Mouse (Mus musculus): ENCODE results near the gene Dnajc1. TPM values are rescaled to one million over a fixed set of nuclear protein-coding genes. Genes with fewer than 3 reads are reported as not detected.

Dnajc1 gene
- polyA plus RNA-seq, 1 experiment from 2014 or later = 27.8 TPM

GRCm38 (mm10) chr2:18381662-18382061, 11.0 kb downstream of the Dnajc1 start:
- Histone ChIP-seq H3K9me3 (ENCODE audit: control insufficient read depth, low read length) (no peaks in the 10 kb centered on the region), H3K4me1 (ENCODE audit: control insufficient read depth, insufficient read depth, low read length) (no peaks in the 10 kb centered on the region), H3K27me3 (ENCODE audit: control insufficient read depth, insufficient read depth, low read length) (no peaks in the 10 kb centered on the region), H3K9ac (ENCODE audit: low read length) (no peak overlapping the region), H3K36me3 (ENCODE audit: control insufficient read depth, insufficient read depth, low read length) (no peaks in the 10 kb centered on the region), H3K4me3 (ENCODE audit: low read depth, low read length) (no peak overlapping the region), H3K4me2 (ENCODE audit: low read depth, severe bottlenecking) (no peak overlapping the region), H3K27ac (replicated peaks; ENCODE audit: low read depth, low read length) (no peak overlapping the region)
- DNase-seq (ENCODE audit: low spot score) = no peak
- no peak for ATAC-seq (ENCODE audit: insufficient number of reproducible peaks, low FRiP score, low TSS enrichment, low read depth)

GRCm38 (mm10) chr2:18372400-18373182, 20.0 kb downstream of the Dnajc1 start:
- no peaks in the 10 kb centered on the region for H3K36me3 ChIP-seq (ENCODE audit: control insufficient read depth, insufficient read depth, low read length)
- peaks cover 9% of the 10 kb centered on the region; the same call in 1 of the 2 replicates for H3K4me1 ChIP-seq (ENCODE audit: control insufficient read depth, insufficient read depth, low read length)
- WGBS = 30% methylated on average over 11 of the region's 11 CpGs
- H3K4me3 ChIP-seq (ENCODE audit: low read depth, low read length) = no peak overlapping the region
- no peak overlapping the region for H3K27ac ChIP-seq (replicated peaks; ENCODE audit: low read depth, low read length)
- no peak overlapping the region for H3K9ac ChIP-seq (ENCODE audit: low read length)
- H3K27me3 ChIP-seq (ENCODE audit: control insufficient read depth, insufficient read depth, low read length) = no peaks in the 10 kb centered on the region
- DNase-seq (ENCODE audit: low spot score) (no peak), ATAC-seq (ENCODE audit: insufficient number of reproducible peaks, low FRiP score, low TSS enrichment, low read depth) (no peak)
- no peaks in the 10 kb centered on the region for H3K9me3 ChIP-seq (ENCODE audit: control insufficient read depth, low read length)
- H3K4me2 ChIP-seq (ENCODE audit: low read depth, severe bottlenecking) = no peak overlapping the region

GRCm38 (mm10) chr2:18370794-18371498, 21.7 kb downstream of the Dnajc1 start:
- H3K27ac ChIP-seq (replicated peaks; ENCODE audit: low read depth, low read length) = no peak overlapping the region
- H3K9me3 ChIP-seq (ENCODE audit: control insufficient read depth, low read length) = no peaks in the 10 kb centered on the region
- H3K4me1 ChIP-seq (ENCODE audit: control insufficient read depth, insufficient read depth, low read length) = peaks cover 9% of the 10 kb centered on the region; the same call in 1 of the 2 replicates
- WGBS = 33% methylated on average over 4 of the region's 4 CpGs
- ATAC-seq (ENCODE audit: insufficient number of reproducible peaks, low FRiP score, low TSS enrichment, low read depth) (no peak), DNase-seq (ENCODE audit: low spot score) (no peak)
- H3K27me3 ChIP-seq (ENCODE audit: control insufficient read depth, insufficient read depth, low read length) = no peaks in the 10 kb centered on the region
- no peaks in the 10 kb centered on the region for H3K36me3 ChIP-seq (ENCODE audit: control insufficient read depth, insufficient read depth, low read length)
- H3K4me3 ChIP-seq (ENCODE audit: low read depth, low read length) = no peak overlapping the region
- no peak overlapping the region for H3K4me2 ChIP-seq (ENCODE audit: low read depth, severe bottlenecking)
- H3K9ac ChIP-seq (ENCODE audit: low read length) = no peak overlapping the region

- Histone ChIP-seq H3K9me3 (ENCODE audit: control insufficient read depth, low read length) (no peaks in the 10 kb centered on the region), H3K9ac (ENCODE audit: low read length) (no peak overlapping the region), H3K27ac (replicated peaks; ENCODE audit: low read depth, low read length) (no peak overlapping the region), H3K4me3 (ENCODE audit: low read depth, low read length) (no peak overlapping the region), H3K36me3 (ENCODE audit: control insufficient read depth, insufficient read depth, low read length) (no peaks in the 10 kb centered on the region), H3K4me1 (ENCODE audit: control insufficient read depth, insufficient read depth, low read length) (no peaks in the 10 kb centered on the region), H3K4me2 (ENCODE audit: low read depth, severe bottlenecking) (no peak overlapping the region), H3K27me3 (ENCODE audit: control insufficient read depth, insufficient read depth, low read length) (no peaks in the 10 kb centered on the region)
- no peak for DNase-seq (ENCODE audit: low spot score)
- no peak for ATAC-seq (ENCODE audit: insufficient number of reproducible peaks, low FRiP score, low TSS enrichment, low read depth)
- 91% methylated on average over 1 of the region's 1 CpGs for WGBS
Observed at GRCm38 (mm10) chr2:18364402-18364801, 28.2 kb downstream of the Dnajc1 start.

GRCm38 (mm10) chr2:18355293-18355692, 37.3 kb downstream of the Dnajc1 start:
- no peak for DNase-seq (ENCODE audit: low spot score)
- no peak overlapping the region for H3K27ac ChIP-seq (replicated peaks; ENCODE audit: low read depth, low read length)
- H3K27me3 ChIP-seq (ENCODE audit: control insufficient read depth, insufficient read depth, low read length) = no peaks in the 10 kb centered on the region
- H3K9ac ChIP-seq (ENCODE audit: low read length) = no peak overlapping the region
- no peak for ATAC-seq (ENCODE audit: insufficient number of reproducible peaks, low FRiP score, low TSS enrichment, low read depth)
- H3K4me1 ChIP-seq (ENCODE audit: control insufficient read depth, insufficient read depth, low read length) = no peaks in the 10 kb centered on the region
- peaks cover 4% of the 10 kb centered on the region; the same call in 1 of the 2 replicates for H3K9me3 ChIP-seq (ENCODE audit: control insufficient read depth, low read length)
- H3K36me3 ChIP-seq (ENCODE audit: control insufficient read depth, insufficient read depth, low read length) = no peaks in the 10 kb centered on the region
- no peak overlapping the region for H3K4me2 ChIP-seq (ENCODE audit: low read depth, severe bottlenecking)
- no peak overlapping the region for H3K4me3 ChIP-seq (ENCODE audit: low read depth, low read length)

GRCm38 (mm10) chr2:18352620-18353019, 40.0 kb downstream of the Dnajc1 start:
- no peaks in the 10 kb centered on the region for H3K4me1 ChIP-seq (ENCODE audit: control insufficient read depth, insufficient read depth, low read length)
- no peak overlapping the region for H3K9ac ChIP-seq (ENCODE audit: low read length)

GRCm38 (mm10) chr2:18343464-18343863, 49.2 kb downstream of the Dnajc1 start:
- H3K9ac ChIP-seq (ENCODE audit: low read length) = no peak overlapping the region
- H3K4me1 ChIP-seq (ENCODE audit: control insufficient read depth, insufficient read depth, low read length) = no peaks in the 10 kb centered on the region
- 74% methylated on average over 2 of the region's 2 CpGs for WGBS
- no peaks in the 10 kb centered on the region for H3K27me3 ChIP-seq (ENCODE audit: control insufficient read depth, insufficient read depth, low read length)
- no peak overlapping the region for H3K4me2 ChIP-seq (ENCODE audit: low read depth, severe bottlenecking)
- no peaks in the 10 kb centered on the region for H3K36me3 ChIP-seq (ENCODE audit: control insufficient read depth, insufficient read depth, low read length)
- H3K27ac ChIP-seq (replicated peaks; ENCODE audit: low read depth, low read length) = no peak overlapping the region
- no peaks in the 10 kb centered on the region for H3K9me3 ChIP-seq (ENCODE audit: control insufficient read depth, low read length)
- no peak for ATAC-seq (ENCODE audit: insufficient number of reproducible peaks, low FRiP score, low TSS enrichment, low read depth)
- no peak for DNase-seq (ENCODE audit: low spot score)
- H3K4me3 ChIP-seq (ENCODE audit: low read depth, low read length) = no peak overlapping the region

More at GRCm38 (mm10) chr2:18352620-18353019, 40.0 kb downstream of the Dnajc1 start:
- no peaks in the 10 kb centered on the region for H3K36me3 ChIP-seq (ENCODE audit: control insufficient read depth, insufficient read depth, low read length)
- ATAC-seq (ENCODE audit: insufficient number of reproducible peaks, low FRiP score, low TSS enrichment, low read depth) (no peak), DNase-seq (ENCODE audit: low spot score) (no peak)
- peaks cover 4% of the 10 kb centered on the region; the same call in 1 of the 2 replicates for H3K9me3 ChIP-seq (ENCODE audit: control insufficient read depth, low read length)
- H3K27ac ChIP-seq (replicated peaks; ENCODE audit: low read depth, low read length) = no peak overlapping the region
- H3K4me3 ChIP-seq (ENCODE audit: low read depth, low read length) = no peak overlapping the region
- H3K4me2 ChIP-seq (ENCODE audit: low read depth, severe bottlenecking) = no peak overlapping the region
- WGBS = 90% methylated on average over 2 of the region's 2 CpGs
- H3K27me3 ChIP-seq (ENCODE audit: control insufficient read depth, insufficient read depth, low read length) = no peaks in the 10 kb centered on the region

GRCm38 (mm10) chr2:18318671-18319070, 74.0 kb downstream of the Dnajc1 start:
- Histone ChIP-seq H3K9ac (ENCODE audit: low read length) (no peak overlapping the region), H3K27ac (replicated peaks; ENCODE audit: low read depth, low read length) (no peak overlapping the region), H3K4me3 (ENCODE audit: low read depth, low read length) (no peak overlapping the region), H3K9me3 (ENCODE audit: control insufficient read depth, low read length) (peaks cover 4% of the 10 kb centered on the region; the same call in 1 of the 2 replicates), H3K36me3 (ENCODE audit: control insufficient read depth, insufficient read depth, low read length) (no peaks in the 10 kb centered on the region), H3K4me2 (ENCODE audit: low read depth, severe bottlenecking) (no peak overlapping the region), H3K4me1 (ENCODE audit: control insufficient read depth, insufficient read depth, low read length) (peaks cover 5% of the 10 kb centered on the region; the same call in 1 of the 2 replicates), H3K27me3 (ENCODE audit: control insufficient read depth, insufficient read depth, low read length) (no peaks in the 10 kb centered on the region)
- WGBS = 89% methylated on average over 2 of the region's 2 CpGs
- DNase-seq (ENCODE audit: low spot score) (no peak), ATAC-seq (ENCODE audit: insufficient number of reproducible peaks, low FRiP score, low TSS enrichment, low read depth) (no peak)

Measured in limb, embryonic 11.5 days (tissue).